Mouse (Mus musculus): ENCODE data around the gene Mier2. TPM values are rescaled to one million over a fixed set of nuclear protein-coding genes. Genes with fewer than 3 reads are reported as not detected.

Mier2 gene
- polyA plus RNA-seq, 1 experiment from 2014 or later = 58.8 TPM

DNA sequence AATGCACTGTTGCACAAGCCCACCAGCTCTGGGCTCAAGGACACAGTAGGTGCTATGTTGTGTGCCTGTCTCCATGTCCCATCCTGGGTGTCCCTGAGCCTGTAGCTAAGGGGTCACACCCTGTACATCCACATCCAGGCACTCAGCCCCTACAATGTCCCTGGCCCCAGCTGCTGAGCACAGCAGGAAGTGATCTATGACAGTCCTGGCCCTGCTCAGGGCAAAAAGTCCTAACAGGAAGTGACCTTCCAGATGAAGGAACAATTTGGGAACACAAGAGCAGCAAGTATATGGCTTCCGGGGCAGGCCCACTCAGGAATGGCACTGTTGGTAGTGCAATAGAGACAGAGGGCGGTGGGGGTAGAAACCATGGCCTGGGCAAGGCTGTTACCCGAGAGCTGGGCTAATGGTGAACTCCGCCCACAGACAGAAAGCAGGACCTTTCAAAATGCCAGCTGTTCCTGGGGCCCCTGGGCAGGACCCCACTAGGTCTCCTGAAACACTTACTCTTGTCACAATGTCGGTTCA is 7.8 kb downstream of the Mier2 start:
- Histone ChIP-seq H3K27ac (replicated peaks) (no peak overlapping the region), H3K27me3 (no peaks in the 10 kb centered on the region), H3K4me1 (replicated peaks) (peaks cover 2% of the 10 kb centered on the region), H3K9ac (no peak overlapping the region), H3K36me3 (peaks cover 82% of the 10 kb centered on the region), H3K4me3 (no peak overlapping the region), H3K4me2 (no peak overlapping the region), H3K9me3 (no peaks in the 10 kb centered on the region)
- 75% methylated on average over 5 of the region's 5 CpGs for WGBS
- ATAC-seq (ENCODE audit: low read depth) = no peak

DNA sequence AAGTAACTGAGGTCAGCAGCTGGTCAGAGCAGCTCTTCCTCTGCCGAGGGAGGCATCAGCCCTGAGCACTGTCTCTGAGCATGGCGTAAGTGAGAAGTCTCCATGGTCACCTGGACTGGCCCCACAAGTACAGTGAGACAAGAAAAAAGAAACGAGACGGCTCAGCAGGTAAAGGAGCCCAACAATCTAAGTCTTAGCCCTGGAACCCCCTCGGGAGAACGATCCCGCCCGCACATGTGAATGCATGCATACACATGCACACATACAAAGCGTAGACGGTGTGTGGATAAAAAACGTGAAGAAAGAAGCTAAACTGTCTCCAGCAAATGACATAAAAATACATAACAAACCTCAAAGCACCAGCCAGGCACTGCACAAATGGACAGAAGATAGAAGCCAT is 8.5 kb downstream of the Mier2 start:
- Histone ChIP-seq H3K36me3 (peaks cover 89% of the 10 kb centered on the region), H3K9ac (no peak overlapping the region), H3K27me3 (no peaks in the 10 kb centered on the region), H3K27ac (replicated peaks) (no peak overlapping the region), H3K4me2 (no peak overlapping the region), H3K4me1 (replicated peaks) (no peaks in the 10 kb centered on the region), H3K4me3 (no peak overlapping the region), H3K9me3 (no peaks in the 10 kb centered on the region)
- ATAC-seq (ENCODE audit: low read depth) = no peak
- WGBS = 95% methylated on average over 11 of the region's 11 CpGs

DNA sequence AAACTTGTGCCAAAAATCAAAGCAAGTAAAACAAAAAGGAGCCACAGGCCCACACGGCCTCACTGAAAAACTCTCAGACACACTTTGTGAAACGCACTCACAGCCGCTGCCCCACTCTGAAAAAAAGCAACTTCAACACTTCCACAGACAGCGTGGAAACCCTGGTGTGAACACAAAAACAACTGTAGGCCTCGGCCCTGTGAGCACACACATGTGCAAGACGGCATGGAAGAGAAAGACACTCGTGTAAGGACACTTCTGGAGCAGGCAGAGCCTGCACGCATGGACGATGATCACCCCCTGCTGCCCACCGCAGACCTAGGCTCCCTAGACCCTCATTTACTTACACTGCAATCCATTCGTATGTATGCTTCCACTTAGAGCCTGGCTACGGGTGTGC is 9.1 kb downstream of the Mier2 start:
- H3K9me3 ChIP-seq = no peaks in the 10 kb centered on the region
- no peak overlapping the region for H3K4me3 ChIP-seq
- no peak for ATAC-seq (ENCODE audit: low read depth)
- peaks cover 95% of the 10 kb centered on the region for H3K36me3 ChIP-seq
- WGBS = 91% methylated on average over 12 of the region's 12 CpGs
- no peak overlapping the region for H3K4me2 ChIP-seq
- no peaks in the 10 kb centered on the region for H3K27me3 ChIP-seq
- no peak overlapping the region for H3K27ac ChIP-seq (replicated peaks)
- no peak overlapping the region for H3K9ac ChIP-seq
- no peaks in the 10 kb centered on the region for H3K4me1 ChIP-seq (replicated peaks)

DNA sequence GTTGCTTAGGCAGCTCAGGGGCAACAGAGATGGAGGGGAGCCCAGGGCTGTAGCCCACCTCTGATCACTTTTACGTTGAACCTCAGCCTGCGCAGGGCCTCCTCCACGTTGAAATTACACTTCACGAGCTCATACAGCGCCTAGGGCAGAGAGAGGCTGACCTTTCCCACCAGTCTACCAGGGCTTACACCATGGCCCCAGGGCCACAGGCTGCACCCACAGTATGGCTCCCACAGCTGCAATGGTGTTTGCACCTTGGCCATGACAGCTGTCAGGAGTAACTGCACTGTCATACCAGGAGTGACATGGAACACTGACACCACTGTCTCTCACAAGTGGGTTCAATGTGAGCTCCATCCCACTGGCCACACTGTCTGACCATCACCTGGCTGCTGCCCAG is 10.4 kb downstream of the Mier2 start:
- Histone ChIP-seq H3K9me3 (no peaks in the 10 kb centered on the region), H3K9ac (no peak overlapping the region), H3K4me3 (no peak overlapping the region), H3K27ac (replicated peaks) (no peak overlapping the region), H3K36me3 (peaks cover 100% of the 10 kb centered on the region), H3K4me1 (replicated peaks) (no peaks in the 10 kb centered on the region), H3K4me2 (no peak overlapping the region), H3K27me3 (no peaks in the 10 kb centered on the region)
- 92% methylated on average over 5 of the region's 5 CpGs for WGBS
- no peak for ATAC-seq (ENCODE audit: low read depth)

DNA sequence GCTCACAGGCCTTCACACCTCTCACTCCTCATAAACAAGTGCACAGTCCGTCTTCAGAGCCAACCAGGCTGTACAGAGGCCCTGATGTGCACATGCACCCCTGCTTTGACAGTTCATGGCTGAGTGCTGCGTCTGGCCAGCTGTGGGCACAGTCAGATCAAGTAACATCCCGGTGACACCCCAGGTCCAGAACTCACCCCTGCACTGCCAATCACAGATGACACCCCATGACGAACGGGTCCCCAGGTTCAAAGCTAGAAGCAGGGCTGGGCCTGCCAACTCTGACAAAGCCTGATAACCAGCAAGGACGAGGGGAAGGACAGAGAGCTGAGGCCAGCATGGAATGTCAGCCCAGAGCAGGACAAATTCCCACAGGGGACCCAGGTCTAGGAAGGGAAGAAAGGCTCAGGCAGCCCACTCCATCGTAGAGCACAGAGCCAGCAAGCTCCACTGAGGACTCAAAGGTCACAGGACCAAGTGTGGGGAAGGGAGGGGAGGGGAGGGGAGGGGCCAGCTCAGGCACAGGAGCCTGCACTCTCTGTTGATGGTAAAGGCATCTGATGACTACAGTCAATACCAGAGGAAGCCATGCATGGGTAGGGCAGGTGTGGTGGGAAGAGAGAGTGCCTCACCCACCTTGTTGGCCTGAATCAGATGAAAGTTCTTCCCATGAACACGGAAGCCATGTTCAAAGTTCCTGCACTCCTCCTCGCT is 11.0 kb downstream of the Mier2 start:
- no peak overlapping the region for H3K4me2 ChIP-seq
- H3K4me1 ChIP-seq (replicated peaks) = no peaks in the 10 kb centered on the region
- ATAC-seq (ENCODE audit: low read depth) = no peak
- H3K9ac ChIP-seq = no peak overlapping the region
- H3K36me3 ChIP-seq = peaks cover 100% of the 10 kb centered on the region
- no peaks in the 10 kb centered on the region for H3K9me3 ChIP-seq
- H3K4me3 ChIP-seq = no peak overlapping the region
- H3K27me3 ChIP-seq = no peaks in the 10 kb centered on the region
- 90% methylated on average over 9 of the region's 9 CpGs for WGBS
- H3K27ac ChIP-seq (replicated peaks) = no peak overlapping the region

DNA sequence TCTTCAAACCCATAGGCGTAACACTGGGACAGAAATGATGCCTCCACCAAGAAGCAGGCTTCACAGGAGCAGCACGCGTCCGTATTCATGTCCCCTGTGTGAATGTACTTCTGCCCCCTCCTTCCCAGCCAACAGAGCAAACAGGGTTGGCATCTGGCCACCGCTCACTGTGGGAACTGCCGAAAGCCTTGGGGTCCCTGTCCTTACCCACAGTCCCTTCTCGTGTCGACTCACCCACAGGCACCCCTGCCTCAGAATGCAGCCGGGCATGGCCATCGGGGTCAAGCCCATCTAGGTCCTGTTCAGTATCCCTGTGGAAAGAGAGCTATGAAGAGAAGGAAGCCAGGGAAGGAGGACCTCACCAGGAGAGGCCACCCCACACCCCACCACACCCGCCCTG is 12.8 kb downstream of the Mier2 start:
- no peak overlapping the region for H3K4me2 ChIP-seq
- ATAC-seq (ENCODE audit: low read depth) = no peak
- H3K9me3 ChIP-seq = no peaks in the 10 kb centered on the region
- H3K4me1 ChIP-seq (replicated peaks) = no peaks in the 10 kb centered on the region
- peaks cover 94% of the 10 kb centered on the region for H3K36me3 ChIP-seq
- no peak overlapping the region for H3K27ac ChIP-seq (replicated peaks)
- 95% methylated on average over 11 of the region's 11 CpGs for WGBS
- no peak overlapping the region for H3K4me3 ChIP-seq
- H3K9ac ChIP-seq = no peak overlapping the region
- no peaks in the 10 kb centered on the region for H3K27me3 ChIP-seq

DNA sequence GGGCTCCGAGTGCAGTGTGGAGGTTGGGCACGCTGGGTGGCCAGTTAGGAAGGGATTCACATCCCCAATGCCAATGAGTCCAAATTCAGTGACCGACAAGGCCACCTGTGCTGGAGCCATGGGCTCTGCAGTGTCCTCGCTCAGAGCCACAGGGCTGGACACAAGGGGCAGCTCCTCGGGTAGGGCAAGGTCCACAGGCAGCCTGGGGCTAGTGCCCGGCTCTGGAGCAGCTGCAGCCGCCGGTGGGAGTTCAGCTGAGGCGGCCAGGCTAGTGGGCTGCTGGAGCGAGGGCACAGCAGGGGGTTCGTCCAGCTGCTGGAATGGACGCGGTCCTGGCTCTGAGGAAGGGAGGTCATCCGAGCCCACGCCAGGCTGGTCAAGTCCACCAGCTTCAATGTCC is 13.5 kb downstream of the Mier2 start:
- Histone ChIP-seq H3K27ac (replicated peaks) (no peak overlapping the region), H3K9me3 (no peaks in the 10 kb centered on the region), H3K9ac (no peak overlapping the region), H3K4me3 (no peak overlapping the region), H3K36me3 (peaks cover 88% of the 10 kb centered on the region), H3K27me3 (no peaks in the 10 kb centered on the region), H3K4me1 (replicated peaks) (no peaks in the 10 kb centered on the region), H3K4me2 (no peak overlapping the region)
- 70% methylated on average over 15 of the region's 15 CpGs for WGBS
- ATAC-seq (ENCODE audit: low read depth) = no peak

DNA sequence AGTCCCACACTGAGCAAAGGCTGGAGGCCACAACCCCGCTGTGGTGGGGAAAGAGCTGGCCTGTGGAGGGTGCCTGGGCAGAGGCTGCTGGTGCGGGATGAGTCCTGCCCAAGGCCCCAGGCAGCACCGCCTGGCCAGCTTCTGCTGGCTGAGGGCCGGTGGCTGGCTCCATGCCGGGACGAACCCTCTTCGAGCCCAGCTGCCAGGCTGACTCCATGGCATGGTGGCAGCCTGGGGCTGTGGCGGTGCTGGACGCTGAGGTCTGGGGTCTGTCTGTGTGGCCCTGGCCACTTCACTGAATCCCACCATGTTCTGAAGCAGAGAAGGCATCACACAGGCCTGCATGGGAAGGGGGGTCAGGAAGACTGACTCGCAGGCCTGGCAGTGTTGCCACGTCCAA is 14.3 kb downstream of the Mier2 start:
- H3K27ac ChIP-seq (replicated peaks) = no peak overlapping the region
- no peak overlapping the region for H3K9ac ChIP-seq
- no peak overlapping the region for H3K4me3 ChIP-seq
- ATAC-seq (ENCODE audit: low read depth) = no peak
- no peak overlapping the region for H3K4me2 ChIP-seq
- H3K9me3 ChIP-seq = no peaks in the 10 kb centered on the region
- 96% methylated on average over 11 of the region's 11 CpGs for WGBS
- H3K4me1 ChIP-seq (replicated peaks) = no peaks in the 10 kb centered on the region
- H3K36me3 ChIP-seq = peaks cover 80% of the 10 kb centered on the region
- H3K27me3 ChIP-seq = no peaks in the 10 kb centered on the region

DNA sequence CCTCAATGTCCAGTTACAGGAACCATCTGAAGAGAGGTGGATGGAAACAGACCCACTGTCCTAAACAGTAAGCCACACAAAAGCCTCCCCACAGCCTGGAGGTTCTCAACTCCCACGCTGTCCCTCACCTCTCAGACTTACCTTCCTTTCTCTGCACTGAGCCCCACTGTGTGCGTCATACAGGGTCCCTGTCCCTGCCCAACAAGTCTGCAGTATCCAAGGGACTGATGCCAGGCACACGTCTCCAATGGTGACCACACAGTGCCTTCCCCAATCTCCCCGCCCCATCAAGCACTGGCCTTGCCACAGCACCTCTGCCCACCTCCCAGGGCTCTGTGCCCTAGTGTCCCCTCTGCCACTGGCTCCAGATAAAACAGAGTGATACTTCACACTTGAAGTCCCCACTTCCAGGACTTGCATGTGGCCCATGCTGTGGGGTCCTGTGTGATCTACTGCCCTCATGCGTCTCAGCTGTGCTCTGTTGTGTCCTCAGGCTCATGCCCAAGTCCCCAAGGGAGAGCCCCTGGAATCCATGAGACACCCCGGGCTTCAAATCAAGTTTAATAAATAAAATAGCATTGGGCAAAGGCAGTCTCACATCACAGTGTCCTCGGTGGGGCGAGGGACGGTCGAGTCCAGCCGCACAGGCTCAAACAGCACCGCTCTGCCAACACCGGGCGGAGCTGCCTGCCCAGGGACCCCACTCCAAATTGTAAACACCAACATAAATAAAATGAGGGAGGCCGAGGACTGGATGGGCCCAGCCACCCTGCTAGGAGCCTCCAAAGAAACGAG is 15.1 kb downstream of the Mier2 start:
- H3K27ac ChIP-seq (replicated peaks) = no peak overlapping the region
- H3K9ac ChIP-seq = no peak overlapping the region
- H3K4me2 ChIP-seq = no peak overlapping the region
- 92% methylated on average over 16 of the region's 16 CpGs for WGBS
- no peak for ATAC-seq (ENCODE audit: low read depth)
- no peak overlapping the region for H3K4me3 ChIP-seq
- H3K36me3 ChIP-seq = peaks cover 72% of the 10 kb centered on the region
- H3K4me1 ChIP-seq (replicated peaks) = no peaks in the 10 kb centered on the region
- no peaks in the 10 kb centered on the region for H3K9me3 ChIP-seq
- H3K27me3 ChIP-seq = no peaks in the 10 kb centered on the region

DNA sequence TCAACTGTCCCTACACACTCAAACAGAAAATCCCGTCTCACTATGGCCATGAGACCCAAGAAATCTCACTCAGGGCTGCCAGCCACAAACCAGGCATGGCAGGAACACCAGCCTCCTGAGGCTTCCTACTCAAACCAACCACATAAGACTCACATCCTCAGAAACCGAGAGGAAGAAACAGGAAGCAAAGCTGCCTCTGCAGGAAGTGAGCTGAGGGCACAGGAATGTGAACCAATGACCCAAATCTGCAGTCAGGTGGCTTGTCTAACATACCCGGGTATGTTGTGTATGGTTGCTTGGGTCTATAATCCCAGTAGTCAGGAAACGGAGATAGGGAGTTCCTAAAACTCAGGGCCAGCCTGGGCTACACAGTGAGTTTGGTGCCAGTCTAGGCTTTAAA is 16.1 kb downstream of the Mier2 start:
- no peak overlapping the region for H3K9ac ChIP-seq
- 79% methylated on average over 4 of the region's 4 CpGs for WGBS
- ATAC-seq (ENCODE audit: low read depth) = no peak
- H3K27ac ChIP-seq (replicated peaks) = no peak overlapping the region
- no peak overlapping the region for H3K4me2 ChIP-seq
- H3K27me3 ChIP-seq = peaks cover 7% of the 10 kb centered on the region
- H3K9me3 ChIP-seq = no peaks in the 10 kb centered on the region
- H3K4me3 ChIP-seq = no peak overlapping the region
- peaks cover 1% of the 10 kb centered on the region for H3K4me1 ChIP-seq (replicated peaks)
- peaks cover 61% of the 10 kb centered on the region for H3K36me3 ChIP-seq

DNA sequence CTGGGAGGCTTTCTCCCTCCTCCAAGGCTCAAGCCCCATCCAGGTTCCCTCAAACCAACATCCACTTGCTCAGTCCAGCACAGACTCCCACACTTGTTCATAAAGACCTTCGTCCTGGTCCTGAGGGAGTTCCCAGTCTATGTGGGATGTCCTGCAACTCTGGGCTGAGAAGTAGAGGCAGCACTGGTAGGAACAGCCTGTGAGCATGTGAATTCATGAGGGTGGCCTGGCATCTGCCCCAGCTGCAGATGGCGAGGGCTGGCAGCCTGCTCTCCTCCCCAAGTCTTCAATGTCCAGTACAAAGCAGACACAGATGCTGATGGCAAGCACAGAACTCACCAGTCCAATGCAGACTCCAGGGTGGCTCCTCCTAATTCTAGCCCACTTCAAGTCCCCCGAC is 16.7 kb downstream of the Mier2 start:
- 93% methylated on average over 3 of the region's 3 CpGs for WGBS

DNA sequence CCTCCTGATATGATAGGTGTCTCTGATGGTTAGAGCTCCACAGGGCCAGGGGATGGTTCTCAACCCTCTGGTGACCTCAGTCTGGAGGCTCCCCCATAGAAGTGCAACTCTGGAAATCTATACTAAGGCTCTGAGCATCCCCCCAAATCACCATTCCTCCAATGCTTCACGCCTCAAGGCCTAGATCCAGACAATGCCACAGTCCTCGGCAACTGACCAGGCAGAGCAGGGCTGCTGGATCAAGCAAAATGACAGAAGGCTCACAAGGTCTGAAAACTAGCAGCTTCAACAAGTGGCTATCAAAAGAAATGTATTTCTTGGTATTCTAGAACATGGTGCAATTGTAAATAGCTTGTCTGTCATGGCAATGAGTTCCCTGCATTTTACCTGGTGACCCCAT is 17.2 kb downstream of the Mier2 start:
- Histone ChIP-seq H3K4me3 (no peak overlapping the region), H3K4me2 (no peak overlapping the region), H3K36me3 (peaks cover 51% of the 10 kb centered on the region), H3K9ac (no peak overlapping the region), H3K4me1 (replicated peaks) (peaks cover 12% of the 10 kb centered on the region), H3K27ac (replicated peaks) (no peak overlapping the region), H3K27me3 (peaks cover 8% of the 10 kb centered on the region), H3K9me3 (no peaks in the 10 kb centered on the region)
- WGBS = 80% methylated on average over 2 of the region's 2 CpGs
- no peak for ATAC-seq (ENCODE audit: low read depth)

More for the DNA sequence above, 16.7 kb downstream of the Mier2 start:
- no peak for ATAC-seq (ENCODE audit: low read depth)
- Histone ChIP-seq H3K4me1 (replicated peaks) (peaks cover 7% of the 10 kb centered on the region), H3K27me3 (peaks cover 8% of the 10 kb centered on the region), H3K36me3 (peaks cover 56% of the 10 kb centered on the region), H3K9ac (no peak overlapping the region), H3K9me3 (no peaks in the 10 kb centered on the region), H3K4me3 (no peak overlapping the region), H3K27ac (replicated peaks) (no peak overlapping the region), H3K4me2 (no peak overlapping the region)
